Mouse (Mus musculus) embryo, embryonic 9.5 days (tissue): ENCODE results near the gene Nrxn1.
"Not testable (repeated sequence)": the region's sequence is repeated elsewhere in the genome, so short reads cannot be mapped to it uniquely, and the experiment has no call there.

Experiments used
- DNase-seq: peaks from one replicate; pipeline ENCODE4 v3.0.0-alpha.2; 2017; ENCODE audit errors: extremely low spot score

Gene Nrxn1

GRCm38 (mm10) chr17:90271165-90271564 lies 821.7 kb downstream of the Nrxn1 start:
- DNase-seq = no peak

- DNase-seq = no peak
Measured at GRCm38 (mm10) chr17:90269143-90269542, 823.7 kb downstream of the Nrxn1 start.

- DNase-seq = no peak
Measured at GRCm38 (mm10) chr17:90253451-90254131, 839.3 kb downstream of the Nrxn1 start.

GRCm38 (mm10) chr17:90252196-90252595 lies 840.7 kb downstream of the Nrxn1 start:
- DNase-seq = no peak

GRCm38 (mm10) chr17:90247071-90247849 lies 845.6 kb downstream of the Nrxn1 start:
- no peak for DNase-seq

DNA sequence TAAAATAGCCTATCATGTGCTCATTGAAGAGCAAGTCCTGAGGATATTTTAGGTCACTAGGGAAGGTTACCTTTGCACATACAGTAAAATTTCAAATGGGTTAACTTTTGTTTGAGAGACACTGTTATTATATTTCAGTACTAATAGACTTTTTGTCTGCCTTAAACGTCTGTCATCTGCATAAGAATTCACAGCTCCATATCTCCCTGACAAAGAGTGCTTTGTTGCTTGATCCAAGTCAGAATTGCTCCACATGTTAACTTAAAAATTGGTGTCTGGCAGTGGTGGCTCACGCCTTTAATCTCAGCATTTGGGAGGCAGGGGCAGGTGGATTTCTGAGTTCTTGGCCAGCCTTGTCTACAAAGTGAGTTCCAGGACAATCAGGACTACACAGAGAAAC lies 848.5 kb downstream of the Nrxn1 start:
- DNase-seq = no peak

GRCm38 (mm10) chr17:90238964-90239363 lies 853.9 kb downstream of the Nrxn1 start:
- DNase-seq = no peak

- no peak for DNase-seq
Measured at GRCm38 (mm10) chr17:90238517-90238916, 854.4 kb downstream of the Nrxn1 start.

DNA sequence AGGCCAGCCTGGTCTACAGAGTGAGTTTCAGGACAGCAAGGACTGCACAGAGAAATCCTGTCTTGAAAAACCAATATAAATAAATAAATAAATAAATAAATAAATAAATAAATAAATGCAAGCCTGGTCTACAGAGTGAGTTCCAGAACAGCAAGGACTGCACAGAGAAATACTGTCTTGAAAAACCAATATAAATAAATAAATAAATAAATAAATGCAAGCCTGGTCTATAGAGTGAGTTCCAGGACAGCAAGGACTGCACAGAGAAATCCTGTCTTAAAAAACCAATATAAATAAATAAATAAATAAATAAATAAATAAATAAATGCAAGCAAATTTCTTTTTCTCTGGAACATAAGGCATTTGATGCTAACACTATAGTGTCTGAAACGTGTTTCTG lies 857.2 kb downstream of the Nrxn1 start:
- not testable (repeated sequence) for DNase-seq

DNA sequence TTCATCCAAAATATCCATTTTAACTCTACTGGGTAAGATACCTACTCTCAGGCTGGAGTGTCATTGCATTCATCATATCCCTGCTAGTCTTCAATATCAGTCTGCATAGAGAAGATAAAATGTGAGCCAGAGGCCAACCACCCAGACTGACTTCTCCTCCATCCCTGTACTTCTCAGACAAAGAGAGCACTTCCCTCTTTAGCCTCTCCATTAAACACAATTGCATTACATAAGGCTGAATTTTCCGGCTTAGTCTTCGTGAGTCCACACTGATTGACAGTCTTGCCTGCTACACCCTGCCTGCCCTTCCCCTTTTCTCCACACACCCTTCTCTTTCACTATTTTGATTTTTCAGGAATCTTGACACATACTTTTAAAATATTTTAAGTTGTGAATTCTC lies 858.1 kb downstream of the Nrxn1 start:
- DNase-seq = no peak

- no peak for DNase-seq
Measured at GRCm38 (mm10) chr17:90208547-90208946, 884.3 kb downstream of the Nrxn1 start.

DNA sequence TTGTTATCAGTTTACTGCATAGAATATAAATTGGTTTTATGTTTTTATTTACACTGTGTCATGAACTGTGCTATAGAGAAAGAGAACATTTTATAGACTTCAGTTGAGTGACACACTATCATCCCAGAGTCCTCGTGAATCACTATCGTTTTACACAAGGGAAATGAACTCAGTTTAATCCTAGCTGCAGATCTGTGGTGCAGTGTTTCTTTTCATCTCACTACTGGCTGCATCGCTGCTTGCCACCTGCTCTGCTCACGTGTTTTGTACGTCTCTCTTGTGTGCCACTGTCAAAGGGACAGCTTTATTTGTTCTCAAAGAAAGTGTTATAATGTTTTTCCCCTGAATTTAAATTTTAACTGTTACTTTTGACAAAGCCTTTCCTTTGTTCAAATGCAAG lies 885.3 kb downstream of the Nrxn1 start:
- no peak for DNase-seq

GRCm38 (mm10) chr17:90203993-90204392 lies 888.9 kb downstream of the Nrxn1 start:
- DNase-seq = no peak

- DNase-seq = no peak
Measured at GRCm38 (mm10) chr17:90202785-90203184, 890.1 kb downstream of the Nrxn1 start.

GRCm38 (mm10) chr17:90196772-90197171 lies 896.1 kb downstream of the Nrxn1 start:
- DNase-seq = no peak

DNA sequence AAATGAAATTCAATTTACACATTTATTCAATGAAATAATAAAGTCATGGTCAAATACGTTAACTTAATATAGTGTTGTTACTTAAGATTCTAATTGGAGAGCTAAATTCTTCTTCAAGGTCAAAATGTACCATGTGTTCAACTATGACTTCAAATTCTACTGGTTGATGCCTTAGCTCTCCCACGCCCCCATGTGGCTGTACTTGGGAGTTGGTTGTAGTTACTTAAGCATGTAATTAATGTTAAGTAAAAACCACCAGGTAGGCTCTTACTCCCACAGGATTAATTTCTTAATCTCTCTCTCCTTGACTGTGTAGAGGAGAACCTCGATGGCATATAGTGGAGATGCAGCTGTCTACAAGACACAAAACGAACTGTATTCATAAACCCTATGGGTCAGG lies 951.3 kb downstream of the Nrxn1 start:
- DNase-seq = no peak

- no peak for DNase-seq
Measured at GRCm38 (mm10) chr17:90130836-90131235, 962.0 kb downstream of the Nrxn1 start.

DNA sequence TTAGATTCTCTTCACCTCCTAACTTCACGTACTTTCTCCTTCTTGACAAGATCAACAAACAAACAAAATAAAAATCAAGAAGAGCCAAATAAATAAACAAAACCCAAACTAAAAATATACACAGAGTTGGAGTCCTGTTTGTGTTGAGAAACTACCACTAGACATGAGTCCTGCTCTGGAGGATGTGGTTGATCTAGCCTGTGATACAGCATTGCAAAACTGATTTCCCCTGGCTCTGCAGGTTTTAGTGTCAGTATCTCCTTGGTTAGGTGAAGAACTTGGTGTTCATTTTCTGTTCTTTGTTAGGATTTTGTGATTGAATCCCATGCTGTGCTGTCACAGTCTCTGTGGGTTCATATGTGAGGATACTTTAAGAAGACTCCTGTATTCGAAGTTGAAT lies 963.7 kb downstream of the Nrxn1 start:
- DNase-seq = no peak

DNA sequence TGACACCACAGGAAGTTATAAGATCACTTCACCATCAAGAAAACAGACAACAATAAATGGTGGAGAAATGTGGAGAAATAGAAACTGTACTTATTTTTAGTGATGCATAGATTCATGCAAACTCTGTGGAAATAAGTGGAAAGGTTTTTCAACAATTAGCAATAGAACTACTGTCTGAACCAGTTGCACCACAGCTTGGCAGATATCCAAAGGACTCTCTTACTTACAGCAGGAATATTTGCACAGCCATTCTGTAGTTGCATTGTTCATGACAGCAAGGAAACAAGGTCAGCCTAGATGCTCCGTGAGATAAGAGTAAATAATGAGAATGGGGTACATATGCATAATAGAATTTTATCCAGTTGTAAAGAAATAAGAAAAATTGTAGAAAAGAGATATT lies 965.3 kb downstream of the Nrxn1 start:
- DNase-seq = no peak

DNA sequence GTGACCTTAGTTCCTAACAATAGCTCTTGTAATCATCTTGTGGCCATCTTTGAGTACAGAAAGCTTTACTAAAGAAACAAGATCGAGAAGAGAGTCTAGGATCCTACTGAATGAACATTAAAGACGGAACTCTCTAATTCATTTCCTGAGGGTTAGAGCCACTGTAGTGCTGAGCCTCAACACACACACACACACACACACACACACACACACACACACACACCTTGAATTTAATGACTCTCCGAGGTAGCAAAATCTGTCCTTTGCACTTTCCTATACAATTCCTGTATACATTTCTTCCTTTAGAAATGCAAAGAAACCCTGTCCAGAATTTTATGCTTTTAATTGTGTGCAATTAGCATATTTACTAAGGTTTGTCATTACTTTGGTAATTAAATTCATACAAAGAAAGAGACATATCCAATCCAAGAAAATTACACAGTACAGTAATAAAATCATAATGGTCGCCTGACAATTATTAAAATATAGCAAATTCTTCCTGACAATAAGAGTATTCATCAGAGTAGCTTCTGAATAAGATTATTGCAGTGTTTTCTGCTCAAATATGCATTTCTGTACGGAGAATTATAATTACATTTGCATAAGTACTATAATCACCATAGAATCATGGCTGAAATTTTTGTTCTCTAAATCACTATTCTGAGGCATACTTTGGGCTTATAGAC lies 969.9 kb downstream of the Nrxn1 start:
- no peak for DNase-seq

- no peak for DNase-seq
Measured at GRCm38 (mm10) chr17:90116241-90116640, 976.6 kb downstream of the Nrxn1 start.

GRCm38 (mm10) chr17:90094999-90095398 lies 997.9 kb downstream of the Nrxn1 start:
- no peak for DNase-seq

DNA sequence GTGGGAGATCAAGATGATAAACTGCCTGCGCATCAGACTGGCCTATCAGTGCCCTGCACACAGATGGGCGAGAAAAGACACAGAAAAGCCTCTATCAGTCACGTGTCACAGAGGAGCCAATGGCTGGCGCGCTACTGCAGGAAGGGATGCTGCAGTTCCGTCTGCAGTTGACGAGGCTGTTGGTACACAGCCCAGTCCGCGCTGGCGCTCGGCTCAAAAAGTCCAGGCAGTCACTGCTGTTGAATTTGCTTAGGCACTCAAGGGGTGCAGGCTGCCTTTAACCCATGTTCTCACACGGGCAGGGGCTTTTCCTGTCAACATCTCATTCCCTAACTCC lies 1004.6 kb downstream of the Nrxn1 start:
- DNase-seq = peak; percentile 74
